Mouse (Mus musculus): ENCODE measurements around the gene Tbc1d13. TPM values are rescaled to one million over a fixed set of nuclear protein-coding genes. Genes with fewer than 3 reads are reported as not detected.
A peak's percentile ranks its signal among the peaks of the same experiment; 100 is the strongest.
"Not testable (repeated sequence)": the region's sequence is repeated elsewhere in the genome, so short reads cannot be mapped to it uniquely, and the experiment has no call there.

Tbc1d13 gene
- total RNA-seq, 2 experiments from 2014 or later = 49.6 to 53.3 TPM

DNA sequence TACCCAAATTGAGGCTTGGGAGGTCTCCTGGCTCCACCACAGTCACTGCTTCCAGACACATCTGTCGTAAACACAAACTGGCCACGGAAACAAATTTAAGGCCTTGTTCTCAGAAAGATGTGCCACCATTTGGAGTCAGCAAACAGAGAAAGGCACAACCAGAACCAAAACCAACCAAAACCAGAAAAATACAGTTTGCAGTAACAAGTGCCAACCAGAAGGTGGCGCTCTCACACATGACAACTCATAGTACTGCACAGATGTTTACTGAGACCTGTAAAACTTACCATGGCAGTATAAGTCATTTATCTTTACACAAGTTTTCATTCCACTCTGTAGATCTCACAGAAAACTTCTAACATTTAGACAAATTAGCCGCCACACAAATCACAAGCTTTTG is 33.1 kb downstream of the Tbc1d13 start:
- peak; percentile 29 for TF ChIP-seq CTCF (IDR thresholded peaks at IDR 0.05)

DNA sequence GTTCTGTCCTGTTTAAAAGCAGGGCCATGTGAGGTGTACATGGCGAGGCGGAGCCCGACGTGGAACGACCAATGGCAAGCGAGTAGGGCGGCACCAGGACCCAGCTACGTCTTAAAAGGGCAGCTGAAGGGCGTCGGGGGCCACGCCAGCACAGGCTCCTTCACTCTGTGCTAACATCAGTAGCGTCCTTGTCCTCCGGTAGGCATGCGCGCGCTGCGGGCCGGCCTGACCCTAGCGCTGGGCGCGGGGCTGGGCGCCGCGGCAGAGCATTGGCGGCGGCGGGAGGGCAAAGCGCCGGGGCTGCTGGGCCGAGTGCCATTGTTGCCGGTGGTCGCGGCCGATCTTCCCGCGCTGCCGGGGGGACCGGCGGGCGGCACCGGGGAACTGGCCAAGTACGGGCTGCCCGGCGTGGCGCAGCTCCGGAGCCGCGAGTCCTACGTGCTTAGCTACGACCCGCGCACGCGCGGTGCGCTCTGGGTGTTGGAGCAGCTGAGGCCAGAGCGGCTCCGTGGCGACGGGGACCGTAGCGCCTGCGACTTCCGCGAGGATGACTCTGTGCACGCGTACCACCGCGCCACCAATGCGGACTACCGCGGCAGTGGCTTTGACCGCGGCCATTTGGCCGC is 37.9 kb downstream of the Tbc1d13 start, which contains the start of gene Endog:
Endog (plus strand) TSS at position 123 of the 626 bp plus-strand sequence.
- DNase-seq (ENCODE audit: extremely low spot score in 1 of 2, low spot score in 2 of 2) = peak; percentile 88 to 89
- no peak for TF ChIP-seq CTCF (IDR thresholded peaks at IDR 0.05)
- intact Hi-C loops (cut with DNase I) = loop anchor here (5.0 kb wide), 1 partner anchor 39 kb away; the partner anchor contains the start of gene Tbc1d13
- H3K27ac ChIP-seq = peak within 1 kb of the TSS; percentile 98
- H3K4me3 ChIP-seq = peak within 1 kb of the TSS; percentile 60

More for the DNA sequence above, 33.1 kb downstream of the Tbc1d13 start:
- Histone ChIP-seq H3K4me3 (no peak overlapping the region), H3K27ac (no peak overlapping the region)
- intact Hi-C loops (cut with DNase I) = no loop called here
- DNase-seq (ENCODE audit: extremely low spot score in 1 of 2, low spot score in 2 of 2) = no peak

DNA sequence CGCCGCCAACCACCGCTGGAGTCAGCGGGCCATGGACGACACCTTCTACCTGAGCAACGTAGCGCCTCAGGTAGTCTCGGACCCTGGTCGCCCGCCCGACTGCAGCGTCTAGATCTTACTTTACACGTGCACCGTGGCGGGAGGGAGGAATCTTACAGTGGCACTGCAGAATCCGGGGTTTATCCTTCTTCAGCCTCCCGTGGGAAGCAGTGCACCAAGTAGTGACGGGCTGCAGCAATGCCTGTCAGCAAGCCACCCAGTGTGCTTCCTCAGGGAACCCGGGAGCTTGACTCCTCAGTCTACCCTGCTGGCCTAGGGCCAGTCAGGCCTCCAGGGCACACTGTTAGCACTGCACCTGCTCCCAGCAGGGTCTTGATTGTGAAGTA is 38.4 kb downstream of the Tbc1d13 start:
- intact Hi-C loops (cut with DNase I) = loop anchor here (5.0 kb wide), 1 partner anchor 40 kb away; the partner anchor contains the start of gene Tbc1d13
- no peak for DNase-seq (ENCODE audit: extremely low spot score in 1 of 2, low spot score in 2 of 2)
- Histone ChIP-seq H3K27ac (peak overlapping the region; percentile 98), H3K4me3 (peak overlapping the region; percentile 60)
- TF ChIP-seq CTCF (IDR thresholded peaks at IDR 0.05) = no peak

DNA sequence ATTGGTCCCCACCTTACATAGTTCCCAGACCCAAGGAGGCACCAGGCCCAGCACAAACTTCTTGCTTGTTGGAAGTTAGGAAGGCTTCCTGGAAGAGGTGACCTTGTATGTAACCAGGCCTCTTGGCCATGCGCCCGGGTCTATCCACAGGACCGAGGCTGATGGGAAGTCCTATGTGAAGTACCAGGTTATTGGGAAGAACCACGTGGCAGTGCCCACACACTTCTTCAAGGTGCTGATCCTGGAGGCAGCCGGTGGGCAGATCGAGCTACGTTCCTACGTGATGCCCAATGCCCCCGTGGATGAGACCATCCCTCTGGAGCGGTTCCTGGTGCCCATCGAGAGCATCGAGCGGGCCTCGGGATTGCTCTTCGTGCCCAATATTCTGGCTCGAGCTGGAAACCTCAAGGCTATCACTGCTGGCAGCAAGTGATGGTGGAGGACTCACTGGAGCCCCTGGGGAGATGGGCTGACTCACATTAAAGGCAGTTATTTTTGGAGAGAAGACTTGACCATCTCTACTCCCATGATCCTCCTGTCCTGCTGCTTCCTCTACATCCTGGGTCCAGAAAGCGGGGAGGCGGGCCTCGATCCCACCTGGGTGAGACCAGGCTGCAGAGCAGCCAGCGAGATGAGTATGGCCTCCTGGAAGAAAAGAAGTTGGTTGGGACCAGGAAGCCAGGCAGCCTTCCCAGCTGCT is 40.1 kb downstream of the Tbc1d13 start:
- Histone ChIP-seq H3K27ac (no peak overlapping the region), H3K4me3 (no peak overlapping the region)
- no peak for TF ChIP-seq CTCF (IDR thresholded peaks at IDR 0.05)
- intact Hi-C loops (cut with DNase I) = loop anchor here (5.0 kb wide), 1 partner anchor 41 kb away; the partner anchor contains the start of gene Tbc1d13
- no peak for DNase-seq (ENCODE audit: extremely low spot score in 1 of 2, low spot score in 2 of 2)

DNA sequence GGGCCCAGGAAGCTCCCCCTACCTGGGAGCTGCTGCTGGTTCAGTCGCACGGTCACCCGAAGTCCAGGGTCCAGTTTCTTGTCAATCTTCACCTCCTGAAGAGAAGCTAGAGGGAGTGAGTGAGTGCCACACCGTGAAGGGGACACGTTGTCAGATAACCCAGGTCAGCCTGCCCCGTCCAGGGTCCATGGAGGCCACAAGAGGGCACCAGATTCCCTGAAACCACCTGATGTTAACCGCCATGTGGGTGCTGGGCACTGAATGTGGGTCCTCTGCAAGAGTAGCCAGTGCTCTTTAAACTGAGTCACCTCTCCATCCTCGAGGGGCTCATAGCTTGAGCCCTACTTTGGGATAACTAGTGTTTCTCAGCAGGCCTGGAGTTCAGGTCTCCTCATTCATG is 42.4 kb downstream of the Tbc1d13 start:
- intact Hi-C loops (cut with DNase I) = loop anchor here (2.0 kb wide), 1 partner anchor 95 kb away; no protein-coding TSS in a partner anchor
- Histone ChIP-seq H3K27ac (no peak overlapping the region), H3K4me3 (no peak overlapping the region)
- TF ChIP-seq CTCF (IDR thresholded peaks at IDR 0.05) = peak; percentile 20
- DNase-seq (ENCODE audit: extremely low spot score in 1 of 2, low spot score in 2 of 2) = no peak

DNA sequence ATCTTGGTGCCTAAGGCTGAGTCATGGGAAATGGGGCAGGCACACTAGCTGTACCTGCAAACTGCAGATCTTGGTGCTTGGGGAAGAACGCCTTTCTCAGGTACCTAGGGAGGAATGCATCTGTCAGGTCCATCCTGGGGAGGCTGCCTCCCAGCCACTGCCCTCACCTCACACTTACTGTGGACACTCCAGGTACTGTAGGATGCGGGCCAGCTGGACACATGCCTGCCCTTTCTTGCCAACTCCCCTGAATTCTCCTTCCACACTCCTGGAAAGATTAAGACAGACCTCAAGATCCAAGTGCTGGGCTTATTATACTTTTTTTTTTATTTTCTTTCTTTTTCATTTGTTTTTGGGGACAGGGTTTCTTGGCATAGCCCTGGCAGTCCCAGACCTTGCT is 43.0 kb downstream of the Tbc1d13 start:
- intact Hi-C loops (cut with DNase I) = loop anchor here (2.0 kb wide), 1 partner anchor 94 kb away; no protein-coding TSS in a partner anchor
- Histone ChIP-seq H3K4me3 (no peak overlapping the region), H3K27ac (no peak overlapping the region)
- no peak for DNase-seq (ENCODE audit: extremely low spot score in 1 of 2, low spot score in 2 of 2)
- no peak; the same call in none of the 2 replicates for TF ChIP-seq CTCF (IDR thresholded peaks at IDR 0.05)

DNA sequence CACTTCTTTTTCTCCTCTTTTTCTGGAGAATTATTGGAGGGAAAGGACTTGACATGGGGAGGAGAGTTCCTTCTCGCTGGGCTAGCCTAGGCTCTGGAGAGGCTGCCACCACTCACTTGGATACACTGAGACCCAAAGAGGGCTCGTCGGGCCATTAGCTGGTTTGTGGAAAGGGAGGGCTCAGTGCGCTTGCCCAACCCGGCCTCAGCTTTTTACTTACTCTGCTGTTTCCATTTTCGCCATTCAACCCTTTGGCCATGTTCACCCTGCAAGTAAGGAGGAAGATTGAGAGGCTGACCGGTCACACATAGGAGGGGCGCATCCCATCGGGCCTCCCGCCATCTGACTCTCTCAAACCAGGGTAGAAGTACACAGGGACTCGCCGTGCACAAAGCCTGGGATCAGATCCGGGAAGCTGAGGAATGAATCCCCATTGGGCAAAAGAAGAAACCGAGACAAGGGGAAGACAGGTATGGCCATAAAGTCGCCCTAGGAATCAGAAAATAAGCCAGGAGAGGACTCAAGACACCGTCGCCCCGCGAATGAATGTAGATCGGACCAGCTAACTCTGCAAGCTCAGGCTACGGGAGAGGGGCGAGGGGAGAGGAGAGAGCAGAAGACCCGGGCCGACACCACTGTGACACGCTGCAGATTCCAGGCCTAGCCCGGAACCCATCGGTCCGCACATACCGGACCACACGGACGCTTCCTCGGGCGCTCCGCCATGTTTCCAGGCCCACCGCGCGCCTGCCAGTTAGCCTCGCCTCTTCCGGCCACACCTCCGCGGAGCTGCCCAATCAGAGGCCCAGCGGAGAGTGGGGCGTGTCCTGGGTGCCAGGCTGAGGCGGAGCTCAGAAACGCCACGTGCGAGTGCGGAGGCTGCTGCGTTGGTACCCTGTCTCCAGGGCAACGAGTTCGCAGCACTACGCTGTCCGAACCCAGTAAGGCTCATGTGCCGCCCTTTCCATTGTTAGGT is 44.4 kb downstream of the Tbc1d13 start, which contains the start of gene Spout1:
Spout1 (minus strand) TSS at position 760 of the 976 bp plus-strand sequence.
- peak; percentile 93 to 97 for DNase-seq (ENCODE audit: extremely low spot score in 1 of 2, low spot score in 2 of 2)
- intact Hi-C loops (cut with DNase I) = loop anchor here (1.0 to 2.0 kb wide), 3 partner anchors 27 to 93 kb away; partner anchors contain the start of genes Kyat1 and Lrrc8a
- Histone ChIP-seq H3K4me3 (peak within 1 kb of the TSS; percentile 59), H3K27ac (peak within 1 kb of the TSS; percentile 70)
- TF ChIP-seq CTCF (IDR thresholded peaks at IDR 0.05) = no peak

DNA sequence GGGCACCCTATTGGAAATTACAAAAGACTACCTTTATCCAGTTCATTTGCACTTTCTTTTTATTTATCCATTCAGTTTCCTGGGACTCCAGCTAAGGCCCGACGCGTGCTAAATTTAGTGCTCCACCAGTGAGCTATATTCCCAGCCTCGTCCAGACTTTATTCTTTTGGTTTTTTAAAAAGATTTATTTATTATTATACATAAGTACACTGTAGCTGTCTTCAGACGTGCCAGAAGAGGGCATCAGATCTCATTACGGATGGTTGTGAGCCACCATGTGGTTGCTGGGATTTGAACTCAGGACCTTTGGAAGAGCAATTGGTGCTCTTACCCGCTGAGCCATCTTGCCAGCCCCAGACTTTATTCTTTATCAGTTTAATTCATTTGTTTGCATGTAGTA is 45.2 kb downstream of the Tbc1d13 start:
- intact Hi-C loops (cut with DNase I) = loop anchor here (1.0 to 2.0 kb wide), 2 partner anchors 26 to 59 kb away; partner anchors contain the start of genes Kyat1 and Lrrc8a
- TF ChIP-seq CTCF (IDR thresholded peaks at IDR 0.05) = peak; percentile 34

DNA sequence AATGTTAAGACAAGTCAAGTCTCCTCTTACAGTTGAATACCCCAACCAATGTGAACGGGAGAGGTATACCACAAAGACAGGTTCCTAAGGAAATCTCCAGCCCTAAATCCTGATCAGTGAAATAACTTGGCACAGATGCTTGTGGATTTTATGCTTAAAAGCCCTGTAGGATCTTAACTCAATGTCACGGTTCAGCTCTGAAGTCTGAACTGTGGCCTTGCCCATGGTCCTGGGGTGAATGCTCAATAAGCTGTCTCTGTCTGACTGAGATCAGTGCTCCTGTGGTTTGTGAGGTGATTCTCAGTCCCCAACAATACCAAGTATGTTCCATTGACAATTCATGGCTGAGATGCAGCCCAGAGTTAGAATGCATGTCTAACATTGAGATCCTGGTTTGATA is 48.9 kb downstream of the Tbc1d13 start:
- DNase-seq (ENCODE audit: extremely low spot score in 1 of 2, low spot score in 2 of 2) = no peak
- TF ChIP-seq CTCF (IDR thresholded peaks at IDR 0.05) = no peak
- Histone ChIP-seq H3K4me3 (no peak overlapping the region), H3K27ac (no peak overlapping the region)
- intact Hi-C loops (cut with DNase I) = no loop called here

More for the DNA sequence above, 45.2 kb downstream of the Tbc1d13 start:
- not testable (repeated sequence) for DNase-seq (ENCODE audit: extremely low spot score in 1 of 2, low spot score in 2 of 2)
- peak overlapping the region; percentile 59 for H3K4me3 ChIP-seq
- peak overlapping the region; percentile 13; the same call in 1 of the 2 replicates for H3K27ac ChIP-seq

DNA sequence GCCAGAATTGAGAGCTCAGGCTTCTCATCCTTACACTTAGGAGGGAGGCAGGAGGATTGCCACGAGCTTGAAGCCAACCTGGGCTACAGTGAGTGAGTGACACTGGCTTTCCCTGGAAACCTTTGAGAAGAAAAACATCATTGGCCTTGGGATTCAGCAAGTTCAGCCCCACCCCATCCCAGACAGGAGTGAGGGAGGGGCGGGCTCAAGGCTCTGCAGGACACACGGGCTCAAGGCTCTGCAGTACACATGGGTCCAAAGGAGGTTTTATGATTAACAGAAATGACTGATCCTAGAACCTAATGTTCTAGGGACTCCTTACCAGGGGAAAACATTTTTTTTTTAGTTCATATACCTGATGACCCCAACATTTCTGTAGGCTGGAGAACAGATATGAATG is 50.2 kb downstream of the Tbc1d13 start:
- intact Hi-C loops (cut with DNase I) = no loop called here
- H3K4me3 ChIP-seq = no peak overlapping the region
- H3K27ac ChIP-seq = no peak overlapping the region
- TF ChIP-seq CTCF (IDR thresholded peaks at IDR 0.05) = no peak
- DNase-seq (ENCODE audit: extremely low spot score in 1 of 2, low spot score in 2 of 2) = no peak

DNA sequence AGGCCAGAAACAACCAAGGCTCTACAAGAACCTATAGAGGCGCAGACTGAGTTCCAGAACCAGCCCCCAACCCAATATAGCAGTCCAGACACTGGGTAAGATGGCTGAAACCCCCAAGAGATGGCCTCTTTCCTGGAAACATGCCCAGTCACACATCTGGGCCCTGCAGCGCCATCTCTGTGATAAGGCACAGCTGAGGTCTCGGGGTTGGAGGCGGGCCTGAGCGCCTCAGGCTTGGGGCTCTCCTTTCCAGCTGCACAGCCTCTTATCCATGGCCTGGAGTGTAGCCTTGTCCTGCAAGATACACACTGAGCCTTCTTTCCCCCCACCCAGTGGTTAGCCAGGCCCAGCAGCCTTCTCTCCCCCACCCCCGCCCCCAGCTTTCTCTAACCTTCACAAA is 51.7 kb downstream of the Tbc1d13 start:
- intact Hi-C loops (cut with DNase I) = no loop called here

More for the DNA sequence above, 51.7 kb downstream of the Tbc1d13 start:
- no peak for TF ChIP-seq CTCF (IDR thresholded peaks at IDR 0.05)
- no peak for DNase-seq (ENCODE audit: extremely low spot score in 1 of 2, low spot score in 2 of 2)
- Histone ChIP-seq H3K27ac (no peak overlapping the region), H3K4me3 (no peak overlapping the region)

Measured in left cerebral cortex, adult 2 months (tissue).